Mouse (Mus musculus) frontal cortex, postnatal 10 days (tissue): ENCODE measurements around the gene Tm9sf3.

Source experiments
- DNase-seq, 2 experiments: peaks; one replicate each; pipeline ENCODE4 v3.0.0; 2022; ENCODE audit warnings: low spot score in 2 of 2, mixed read lengths in 1 of 2

Tm9sf3 gene

GRCm38 (mm10) chr19:41176881-41177280, 86.9 kb downstream of the Tm9sf3 start:
- no peak for DNase-seq

GRCm38 (mm10) chr19:41165914-41166235, 97.9 kb downstream of the Tm9sf3 start:
- no peak for DNase-seq

- no peak for DNase-seq
These were observed 98.5 kb downstream of the Tm9sf3 start for GRCm38 (mm10) chr19:41165144-41165913.

- no peak for DNase-seq
These were observed 99.2 kb downstream of the Tm9sf3 start for GRCm38 (mm10) chr19:41164447-41165095.
